ENCODE assay signal across 11 mouse cellular contexts in genomic region chr8:61288006-61288566, GRCm38 (mm10).
DNase-seq lines count a peak whose midpoint lies in the region; ATAC-seq and TF ChIP-seq lines count a peak whose summit lies in the region.
"Had no signal": no experiment of that assay in that cellular context is flagged by ENCODE, and none has a peak within 500 bp of the region (broad histone marks: within the 10 kb centered on the region; RNA-seq: fewer than 3 reads in every experiment).

No protein-coding gene starts in this region.

- no peaks in the 10 kb centered on the region for H3K27me3 ChIP-seq in heart, embryonic 16.5 days (ENCODE audit: control insufficient read depth, insufficient read depth, low read length)
- no peaks in the 10 kb centered on the region for H3K27me3 ChIP-seq in heart, embryonic 10.5 days (ENCODE audit: insufficient read depth, poor library complexity, severe bottlenecking)
- H3K27me3 ChIP-seq in lung, postnatal 0 days (replicated peaks; ENCODE audit: insufficient read depth, low read length): no peaks in the 10 kb centered on the region
- H3K27me3 ChIP-seq in embryonic facial prominence, embryonic 14.5 days (replicated peaks; ENCODE audit: control insufficient read depth, insufficient read depth, low read length): no peaks in the 10 kb centered on the region
- no peaks in the 10 kb centered on the region for H3K27me3 ChIP-seq in midbrain, embryonic 14.5 days (ENCODE audit: control insufficient read depth, insufficient read depth, low read length)
- H3K27me3 ChIP-seq: heart, embryonic 13.5 days had no signal

- H3K27ac ChIP-seq in heart, embryonic 16.5 days (ENCODE audit: low read length): peak overlapping the region; percentile 28; the same call in 1 of the 2 replicates
- no peak overlapping the region for H3K27ac ChIP-seq in heart, embryonic 10.5 days
- H3K27ac ChIP-seq in lung, postnatal 0 days (ENCODE audit: low read length): 0 out of 2 replicates have a peak overlapping the region, but pooled peaks have one; percentile 35
- H3K27ac ChIP-seq in embryonic facial prominence, embryonic 14.5 days (replicated peaks; ENCODE audit: low read depth, low read length): peak overlapping the region; percentile 82
- H3K27ac ChIP-seq in midbrain, embryonic 14.5 days (replicated peaks; ENCODE audit: low read depth, low read length): 0 out of 2 replicates have a peak overlapping the region, but pooled peaks have one; percentile 20
- H3K27ac ChIP-seq: heart, embryonic 13.5 days; liver, embryonic 14.5 days had no signal

- intact Hi-C loops in gastrocnemius, postnatal 14 days (cut with DNase I; ENCODE audit: low total_unique reads): no loop called here

- no peak for TF ChIP-seq POLR2A in lung, adult 2 months (IDR thresholded peaks at IDR 0.05; ENCODE audit: borderline replicate concordance, extremely low read depth, low read depth, low read length)

- peaks cover 20% of the 10 kb centered on the region for H3K4me1 ChIP-seq in heart, embryonic 16.5 days (ENCODE audit: control insufficient read depth, insufficient read depth, low read length)
- peaks cover 29% of the 10 kb centered on the region for H3K4me1 ChIP-seq in heart, embryonic 10.5 days
- H3K4me1 ChIP-seq in lung, postnatal 0 days (ENCODE audit: insufficient read depth, low read depth, low read length): peaks cover 14% of the 10 kb centered on the region; the same call in 1 of the 2 replicates
- peaks cover 15% of the 10 kb centered on the region for H3K4me1 ChIP-seq in lung, adult 2 months (ENCODE audit: control insufficient read depth, insufficient read depth, low read length)
- H3K4me1 ChIP-seq in embryonic facial prominence, embryonic 14.5 days (ENCODE audit: control insufficient read depth, insufficient read depth, low read length): peaks cover 57% of the 10 kb centered on the region
- H3K4me1 ChIP-seq in midbrain, embryonic 14.5 days (ENCODE audit: control insufficient read depth, insufficient read depth, low read length): peaks cover 7% of the 10 kb centered on the region

- H3K4me3 ChIP-seq in heart, embryonic 16.5 days (ENCODE audit: low read length): no peak overlapping the region
- no peak overlapping the region for H3K4me3 ChIP-seq in heart, embryonic 10.5 days
- no peak overlapping the region for H3K4me3 ChIP-seq in lung, postnatal 0 days (ENCODE audit: low read depth, low read length)
- no peak overlapping the region for H3K4me3 ChIP-seq in lung, adult 2 months (replicated peaks; ENCODE audit: extremely low read depth, low read depth, low read length)
- no peak overlapping the region for H3K4me3 ChIP-seq in embryonic facial prominence, embryonic 14.5 days (ENCODE audit: low read depth, low read length)
- H3K4me3 ChIP-seq in midbrain, embryonic 14.5 days (replicated peaks; ENCODE audit: low read depth, low read length): no peak overlapping the region
- H3K4me3 ChIP-seq: heart, embryonic 13.5 days had no signal

- no peak for TF ChIP-seq CTCF in lung, postnatal 0 days (IDR thresholded peaks at IDR 0.05)
- TF ChIP-seq CTCF in lung, adult 2 months (IDR thresholded peaks at IDR 0.05; ENCODE audit: insufficient read depth, low read length): no peak

- WGBS in heart, embryonic 16.5 days: 60% methylated on average over 11 of the region's 11 CpGs
- 80% methylated on average over 11 of the region's 11 CpGs for WGBS in heart, embryonic 10.5 days
- WGBS in lung, postnatal 0 days: 42% methylated on average over 11 of the region's 11 CpGs
- 60% methylated on average over 11 of the region's 11 CpGs for WGBS in lung, adult 2 months
- 38% methylated on average over 11 of the region's 11 CpGs for WGBS in embryonic facial prominence, embryonic 14.5 days
- 71% methylated on average over 11 of the region's 11 CpGs for WGBS in midbrain, embryonic 14.5 days

- no peak overlapping the region for H3K4me2 ChIP-seq in heart, embryonic 16.5 days (ENCODE audit: low read depth, low read length)
- H3K4me2 ChIP-seq in lung, postnatal 0 days (replicated peaks; ENCODE audit: low read depth, low read length): no peak overlapping the region
- peak overlapping the region; percentile 38 for H3K4me2 ChIP-seq in embryonic facial prominence, embryonic 14.5 days (ENCODE audit: low read depth, low read length)
- no peak overlapping the region for H3K4me2 ChIP-seq in midbrain, embryonic 14.5 days (ENCODE audit: low read length)
- H3K4me2 ChIP-seq: heart, embryonic 13.5 days had no signal

- ATAC-seq in heart, embryonic 16.5 days (replicated peaks; ENCODE audit: extremely low read depth, insufficient read depth, low FRiP score): no peak
- ATAC-seq in lung, postnatal 0 days: no peak
- ATAC-seq in embryonic facial prominence, embryonic 14.5 days (ENCODE audit: low read depth): peak; percentile 34; the same call in 1 of the 2 replicates
- ATAC-seq in midbrain, embryonic 14.5 days (ENCODE audit: low FRiP score, low TSS enrichment): no peak

- no peak overlapping the region for H3K9ac ChIP-seq in heart, embryonic 16.5 days (ENCODE audit: low read length)
- no peak overlapping the region for H3K9ac ChIP-seq in lung, postnatal 0 days (replicated peaks; ENCODE audit: low read depth)
- H3K9ac ChIP-seq in embryonic facial prominence, embryonic 14.5 days (ENCODE audit: low read depth, low read length): no peak overlapping the region
- no peak overlapping the region for H3K9ac ChIP-seq in midbrain, embryonic 14.5 days (replicated peaks; ENCODE audit: low read length)
- H3K9ac ChIP-seq: heart, embryonic 13.5 days; liver, embryonic 14.5 days had no signal

- no peak for TF ChIP-seq EP300 in lung, postnatal 0 days (IDR thresholded peaks at IDR 0.05)

- H3K9me3 ChIP-seq in heart, embryonic 16.5 days (replicated peaks; ENCODE audit: control insufficient read depth, low read length): no peaks in the 10 kb centered on the region
- H3K9me3 ChIP-seq in heart, embryonic 10.5 days: no peaks in the 10 kb centered on the region
- H3K9me3 ChIP-seq in lung, postnatal 0 days (ENCODE audit: low read length): no peaks in the 10 kb centered on the region
- no peaks in the 10 kb centered on the region for H3K9me3 ChIP-seq in embryonic facial prominence, embryonic 14.5 days (ENCODE audit: control insufficient read depth, low read length)
- H3K9me3 ChIP-seq in midbrain, embryonic 14.5 days (ENCODE audit: control insufficient read depth, low read length): no peaks in the 10 kb centered on the region
- H3K9me3 ChIP-seq: heart, embryonic 13.5 days had no signal

- no peak for DNase-seq in heart, embryonic 10.5 days (ENCODE audit: low spot score)
- no peak for DNase-seq in lung, postnatal 0 days (ENCODE audit: low spot score)
- DNase-seq in lung, adult 2 months: no peak
- peak; percentile 70 for DNase-seq in embryonic facial prominence, embryonic 14.5 days (ENCODE audit: low spot score)
- no peak for DNase-seq in midbrain, embryonic 14.5 days
- DNase-seq in thymus, adult 18-20 months: no peak
- no peak for DNase-seq in gastrocnemius, postnatal 14 days
- DNase-seq: kidney, postnatal 10 days had no signal

- no peaks in the 10 kb centered on the region for H3K36me3 ChIP-seq in heart, embryonic 16.5 days (ENCODE audit: control insufficient read depth, insufficient read depth)
- H3K36me3 ChIP-seq in heart, embryonic 10.5 days: no peaks in the 10 kb centered on the region
- H3K36me3 ChIP-seq in lung, postnatal 0 days (ENCODE audit: insufficient read depth, low read length): no peaks in the 10 kb centered on the region
- no peaks in the 10 kb centered on the region for H3K36me3 ChIP-seq in embryonic facial prominence, embryonic 14.5 days (ENCODE audit: control insufficient read depth, insufficient read depth, low read length)
- no peaks in the 10 kb centered on the region for H3K36me3 ChIP-seq in midbrain, embryonic 14.5 days (ENCODE audit: control insufficient read depth, insufficient read depth, low read length)
- H3K36me3 ChIP-seq: heart, embryonic 13.5 days had no signal
